Mouse (Mus musculus) R1 (cell line): ENCODE measurements at regions not wholly inside any gene's neighbourhood (a gene's known extent, or its start where the extent isn't known, plus 50 kb on each side); places are given as distances from the start of the nearest gene placed in this dataset.

Experiments used
- DNase-seq: peaks from one replicate; pipeline ENCODE4 v3.0.0-alpha.2; 2018; ENCODE audit warnings: low read depth, low spot score

GRCm38 (mm10) chr3:52607379-52608085 is 339.4 kb downstream of the Foxo1 start:
- no peak for DNase-seq

DNA sequence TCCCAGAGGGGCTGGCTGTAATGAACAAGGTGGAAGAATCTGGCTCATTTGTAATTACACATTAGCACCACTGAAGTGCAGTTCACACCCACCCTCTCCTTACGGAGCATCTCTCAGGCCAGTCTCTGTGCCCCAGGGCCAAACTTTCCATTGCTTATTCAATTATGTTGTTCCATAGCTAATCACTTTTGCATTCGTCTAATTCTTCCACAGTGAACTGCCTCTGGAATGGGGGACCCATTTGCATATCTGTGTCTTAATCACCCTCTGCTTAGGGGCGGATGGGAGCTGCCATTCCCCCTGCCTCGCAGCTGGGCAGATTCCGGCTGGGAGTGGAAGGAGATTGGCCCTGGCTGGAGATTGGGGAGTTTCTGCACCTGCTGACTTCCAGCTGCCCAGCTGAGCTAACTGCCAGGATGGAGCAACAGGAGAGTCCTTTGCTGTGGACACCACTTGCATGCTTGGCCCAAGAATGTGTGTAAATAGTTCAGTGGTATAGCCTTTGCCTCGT is 337.2 kb downstream of the Foxo1 start:
- peak; percentile 34 for DNase-seq

DNA sequence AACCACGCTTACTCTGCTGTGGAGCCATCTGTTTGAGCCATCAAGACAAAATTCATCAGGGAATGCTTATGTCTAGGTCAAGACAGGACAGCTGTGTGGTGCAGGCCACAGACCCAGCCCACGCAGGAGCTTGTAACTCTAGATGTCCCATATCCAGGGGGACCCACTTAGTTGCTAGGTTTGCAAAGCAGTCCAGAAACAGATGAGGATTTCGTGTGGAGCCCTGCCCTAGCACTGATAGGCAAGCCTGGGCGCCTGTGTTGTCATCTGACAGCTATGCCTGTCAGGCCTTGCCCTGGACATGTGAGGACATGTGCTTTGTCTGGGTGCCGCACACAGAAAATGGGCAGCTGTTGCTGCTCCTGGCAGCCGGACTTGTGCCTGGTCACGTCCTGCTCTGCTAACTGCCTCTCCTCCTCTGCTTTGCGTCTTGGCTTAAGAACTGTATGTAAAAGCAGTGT is 335.1 kb downstream of the Foxo1 start:
- DNase-seq: no peak

GRCm38 (mm10) chr3:52601011-52601745 is 333.0 kb downstream of the Foxo1 start:
- peak; percentile 18 for DNase-seq

GRCm38 (mm10) chr3:52600581-52600980 is 332.4 kb downstream of the Foxo1 start:
- peak; percentile 4 for DNase-seq

DNA sequence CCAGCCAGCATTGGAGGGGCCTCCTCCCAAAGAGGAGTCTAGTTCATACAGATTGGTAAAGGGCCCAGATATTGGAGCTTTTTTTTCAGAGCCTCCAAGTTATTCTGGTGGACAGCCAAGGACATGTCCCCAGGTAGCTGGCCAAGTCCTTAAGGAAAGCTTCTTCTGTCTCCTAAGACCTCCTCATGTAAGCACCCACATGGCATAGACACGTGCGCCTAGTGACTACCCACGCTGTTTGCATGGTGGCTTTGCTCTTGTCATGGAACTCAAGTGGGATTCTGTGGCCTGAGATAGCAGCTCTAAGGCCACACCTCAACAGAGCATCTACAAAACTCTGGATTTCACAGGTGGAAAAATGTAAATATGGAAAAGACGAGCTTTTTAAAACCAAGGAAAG is 332.0 kb downstream of the Foxo1 start:
- DNase-seq: no peak

DNA sequence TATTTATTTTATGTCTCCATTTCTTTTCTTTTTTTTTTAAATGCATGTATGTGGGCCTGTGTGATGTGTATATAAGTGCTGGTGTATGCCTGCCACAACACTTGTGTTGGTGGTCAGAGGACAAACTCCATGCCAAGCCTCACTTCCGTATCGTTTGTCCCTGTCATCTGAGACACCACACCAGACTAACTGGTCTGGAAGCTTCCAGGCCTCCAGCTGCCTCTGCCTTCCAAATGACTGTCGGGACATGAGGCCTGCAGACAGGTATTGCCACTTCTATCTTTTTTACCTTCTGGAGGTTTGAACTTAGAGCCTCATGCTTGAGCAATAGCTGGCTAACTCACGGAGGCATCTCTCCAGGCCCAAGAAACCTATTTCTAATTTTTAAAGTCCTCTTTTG is 318.3 kb downstream of the Foxo1 start:
- DNase-seq: no peak

GRCm38 (mm10) chr3:52579917-52580316 is 311.8 kb downstream of the Foxo1 start:
- no peak for DNase-seq

GRCm38 (mm10) chr3:52579096-52579495 is 311.0 kb downstream of the Foxo1 start:
- DNase-seq: no peak

- DNase-seq: peak; percentile 23
Observed at GRCm38 (mm10) chr3:52576703-52577244, 308.6 kb downstream of the Foxo1 start.

GRCm38 (mm10) chr3:52575237-52575798 is 307.2 kb downstream of the Foxo1 start:
- DNase-seq: no peak

DNA sequence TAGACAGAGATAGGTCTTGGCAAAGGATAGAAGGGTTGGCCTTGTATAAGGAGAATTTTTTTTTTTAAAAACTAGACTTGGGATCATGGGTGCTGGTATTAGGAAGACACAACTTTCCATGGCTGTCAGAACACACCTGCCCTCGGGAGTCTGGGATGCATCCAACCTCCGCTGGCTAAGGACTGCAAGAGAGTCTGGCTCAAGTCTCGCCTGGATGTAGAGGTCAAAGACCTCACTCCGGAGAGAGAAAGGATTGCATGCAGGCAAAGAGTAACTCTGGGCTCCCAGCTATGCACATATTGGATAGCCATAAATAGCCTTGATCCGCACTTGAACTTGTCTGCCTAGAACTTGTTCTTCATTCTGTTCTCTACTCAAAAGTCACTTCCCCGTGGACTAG is 306.2 kb downstream of the Foxo1 start:
- no peak for DNase-seq

DNA sequence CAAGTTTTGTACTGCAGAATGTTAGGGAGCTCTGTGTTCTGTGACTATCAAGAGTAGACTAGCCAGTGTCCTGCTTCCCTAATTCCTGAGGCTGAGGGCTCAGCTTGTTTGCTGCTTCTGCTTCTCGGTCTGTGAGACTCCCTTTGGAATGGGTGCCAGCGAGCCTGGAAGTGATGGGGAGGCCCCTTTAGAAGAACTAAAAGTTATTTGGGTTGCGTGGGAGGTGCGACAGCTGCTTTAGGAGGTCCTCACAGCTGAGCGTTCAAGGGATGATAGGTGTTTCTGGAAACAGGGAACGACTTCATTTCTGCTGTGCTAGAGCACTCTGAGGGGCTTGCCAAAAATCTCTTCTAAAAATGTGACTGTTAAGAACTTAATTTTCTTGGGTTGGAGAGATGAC is 305.7 kb downstream of the Foxo1 start:
- DNase-seq: no peak

DNA sequence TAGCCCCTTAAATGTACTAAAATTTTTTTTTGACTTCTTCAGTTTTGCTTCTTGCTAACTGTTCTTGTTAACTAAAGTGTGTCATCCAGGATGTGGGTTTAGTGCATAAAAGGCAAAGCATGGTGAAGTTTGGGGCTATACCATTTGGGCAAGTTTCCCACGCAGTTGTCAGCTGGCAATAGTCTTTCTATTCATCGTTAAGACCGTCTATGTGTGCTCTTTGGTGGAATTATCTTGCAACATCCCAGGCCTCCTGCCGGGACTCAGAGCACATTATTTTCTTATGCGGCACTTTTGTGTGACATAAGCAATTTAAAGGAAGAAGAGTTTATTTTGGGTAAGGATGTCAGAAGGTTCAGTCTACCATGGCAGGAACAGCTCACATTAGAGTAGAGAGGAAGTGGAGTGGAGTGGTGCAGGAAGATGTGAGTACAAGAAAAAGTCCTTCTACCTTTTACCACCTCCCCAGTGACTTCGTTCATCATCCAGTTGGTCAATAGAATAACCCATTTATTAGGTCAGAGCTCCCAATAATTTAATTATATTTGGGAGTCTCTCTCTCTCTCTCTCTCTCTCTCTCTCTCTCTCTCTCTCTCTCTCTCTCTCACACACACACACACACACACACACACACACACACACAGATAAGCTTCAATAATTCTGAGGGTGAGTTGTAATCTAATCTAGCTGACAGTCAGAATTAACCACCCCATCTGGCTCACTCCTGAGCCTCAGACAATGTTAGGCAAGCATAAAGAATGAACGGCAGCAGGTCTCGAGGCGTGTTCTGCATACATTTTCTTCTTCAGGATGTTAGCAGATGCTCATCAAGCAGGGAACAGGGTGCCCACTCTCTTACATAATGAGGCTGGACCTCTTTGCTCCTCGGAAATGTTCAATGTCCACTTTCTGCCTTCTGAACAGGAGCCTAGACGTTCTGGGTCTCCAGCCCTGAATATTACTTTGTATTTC is 304.7 kb downstream of the Foxo1 start:
- no peak for DNase-seq

DNA sequence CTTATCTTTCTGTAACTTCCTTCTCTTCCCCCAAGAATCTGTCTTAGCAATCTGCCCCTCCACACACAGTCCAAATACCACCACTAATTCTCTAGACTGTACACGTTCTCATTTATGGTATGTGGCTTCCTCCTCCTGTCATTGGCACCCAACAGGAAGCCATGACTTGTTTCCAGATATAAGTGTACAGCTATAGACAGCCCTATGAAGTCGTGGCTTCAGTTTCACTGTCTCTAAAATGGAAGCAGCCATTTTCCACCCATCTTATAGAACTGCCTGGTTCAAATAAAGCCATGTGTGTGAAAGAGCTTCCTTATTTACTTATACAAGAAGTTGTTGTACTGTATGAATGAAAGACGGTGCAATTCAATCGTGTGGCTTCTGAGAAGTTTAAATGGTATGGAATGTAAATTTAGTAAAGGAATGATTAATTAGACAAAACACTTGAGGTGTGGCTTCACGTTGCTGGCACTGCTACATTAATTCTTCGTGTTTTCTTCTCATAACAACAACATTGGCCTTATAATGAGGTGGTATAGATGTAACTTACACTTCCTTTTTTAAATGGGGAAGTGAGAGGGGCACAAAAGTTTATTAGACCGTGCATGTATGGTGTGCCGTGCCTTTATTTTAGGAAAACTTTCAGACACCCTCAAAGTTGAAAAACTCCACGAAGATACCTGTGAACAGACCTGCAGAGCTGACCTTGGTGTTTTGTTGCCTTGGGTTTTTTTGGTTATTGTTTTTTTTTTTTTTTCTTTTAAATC is 299.7 kb downstream of the Foxo1 start:
- DNase-seq: no peak

- DNase-seq: peak; percentile 11
Observed at GRCm38 (mm10) chr3:52563595-52563994, 295.5 kb downstream of the Foxo1 start.

DNA sequence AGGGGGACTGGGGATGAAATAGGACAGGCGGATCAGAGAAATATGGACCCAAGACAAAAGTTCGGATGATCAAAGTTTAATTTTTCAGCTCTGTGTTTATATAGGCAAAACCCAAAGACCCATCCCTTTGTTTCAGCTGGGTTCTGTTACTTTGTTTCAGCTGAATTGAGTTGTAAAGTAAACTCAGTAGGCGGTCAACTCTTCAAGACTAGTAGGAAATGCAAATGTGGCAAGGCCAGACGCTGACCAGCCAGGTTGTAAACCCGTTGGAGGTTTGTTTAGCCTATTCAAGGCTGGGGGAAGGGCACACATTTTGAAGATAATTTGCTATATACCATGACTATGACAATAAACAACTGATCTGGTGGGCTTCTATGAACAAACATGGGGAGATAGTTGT is 294.7 kb downstream of the Foxo1 start:
- peak; percentile 62 for DNase-seq

- DNase-seq: no peak
Observed at GRCm38 (mm10) chr3:52559481-52559880, 291.3 kb downstream of the Foxo1 start.

DNA sequence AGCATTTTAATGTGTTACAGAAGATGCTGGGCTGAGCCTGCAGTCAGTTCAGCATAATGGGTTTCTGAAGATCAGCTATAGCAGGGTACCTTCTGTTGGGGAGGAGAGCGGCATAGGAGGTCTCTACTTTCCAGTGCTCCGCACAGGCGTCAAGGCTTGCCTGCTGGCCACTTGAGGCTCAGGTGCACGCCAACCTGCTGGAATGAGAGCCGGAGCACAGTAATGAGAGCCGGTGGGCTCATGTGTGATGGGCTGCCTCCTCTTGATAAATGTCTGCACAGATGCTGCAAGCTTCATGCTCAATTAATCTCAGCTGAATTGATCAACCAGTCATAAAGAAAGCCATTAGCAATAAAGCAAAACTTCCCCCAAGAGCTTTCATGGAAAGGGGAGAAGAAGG is 290.6 kb downstream of the Foxo1 start:
- DNase-seq: no peak

- DNase-seq: no peak
Observed at GRCm38 (mm10) chr3:52557296-52557695, 289.2 kb downstream of the Foxo1 start.
